Mouse (Mus musculus) megakaryocyte, embryonic 14.5 days (primary cell): ENCODE results near the gene Tprgl.

Experiments used
- FLI1 ChIP-seq: IDR thresholded peaks from 2 replicates; pipeline ENCODE4 v1.6.1; 2012; ENCODE audit warnings: low read length, inconsistent platforms, mixed read lengths
- GATA1 ChIP-seq: IDR thresholded peaks from 3 replicates; pipeline ENCODE4 v1.6.1; 2012; ENCODE audit warnings: mixed read lengths, low read length, inconsistent platforms, borderline replicate concordance

DNA sequence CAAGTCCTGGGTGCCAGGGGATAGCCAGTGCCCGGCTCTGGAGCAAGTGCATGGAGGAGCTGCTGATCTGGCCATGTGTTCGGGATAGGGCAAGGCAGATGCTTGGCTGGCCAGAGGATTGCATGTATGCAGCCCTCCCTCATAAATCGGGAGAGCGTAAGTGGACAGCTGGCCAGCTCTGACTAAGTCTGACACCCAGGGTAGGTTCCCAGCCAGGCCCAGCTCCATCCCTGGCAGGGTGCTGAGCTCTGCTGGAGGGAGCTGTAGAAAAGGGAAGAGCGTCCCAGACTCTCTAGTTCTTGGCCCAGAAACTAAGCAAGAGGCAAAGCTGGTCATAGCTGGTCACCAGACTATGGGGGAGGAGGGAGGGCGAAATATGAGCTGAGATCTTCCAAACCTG is 48.6 kb upstream of the Tprgl start:
- TF ChIP-seq GATA1 (no peak), FLI1 (no peak)
